Mouse (Mus musculus): ENCODE data around the gene Fars2. TPM values are rescaled to one million over a fixed set of nuclear protein-coding genes. Genes with fewer than 3 reads are reported as not detected.
A peak's percentile ranks its signal among the peaks of the same experiment; 100 is the strongest.

Gene Fars2
- polyA plus RNA-seq, 1 experiment, result 28.4 TPM

DNA sequence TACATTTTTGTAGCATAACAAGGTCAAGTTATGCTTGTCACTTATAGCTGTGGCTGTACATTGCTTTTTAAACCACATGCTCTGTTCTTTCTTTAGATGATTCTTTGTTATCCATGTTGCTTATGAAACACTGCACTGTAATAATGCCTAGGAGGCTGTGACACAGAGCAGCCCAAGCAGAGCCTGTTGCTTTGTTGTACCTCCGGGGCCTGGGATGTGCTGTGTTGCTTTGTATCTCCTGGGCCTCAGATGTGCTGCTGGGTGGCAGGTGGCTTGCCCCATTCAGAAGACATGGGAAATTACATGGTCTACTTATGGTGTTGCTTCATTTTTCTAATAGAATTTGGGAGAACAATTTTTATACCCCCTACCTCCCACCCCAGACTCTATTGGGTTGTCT is 166.9 kb downstream of the Fars2 start:
- Histone ChIP-seq H3K4me1 (ENCODE audit: control insufficient read depth, insufficient read depth, low read length) (no peaks in the 10 kb centered on the region), H3K4me3 (replicated peaks; ENCODE audit: insufficient read depth, low read depth, low read length) (no peak overlapping the region), H3K27ac (ENCODE audit: insufficient read depth, low read length) (no peak overlapping the region), H3K27me3 (ENCODE audit: control insufficient read depth, insufficient read depth, low read length) (no peaks in the 10 kb centered on the region)
- no peak for DNase-seq
- TF ChIP-seq CTCF (IDR thresholded peaks at IDR 0.05; ENCODE audit: borderline replicate concordance, insufficient read depth, low read depth, low read length) (no peak), POLR2A (IDR thresholded peaks at IDR 0.05; ENCODE audit: borderline replicate concordance, insufficient read depth, low read length) (no peak)
- WGBS, result 69% methylated on average over 1 of the region's 1 CpGs

DNA sequence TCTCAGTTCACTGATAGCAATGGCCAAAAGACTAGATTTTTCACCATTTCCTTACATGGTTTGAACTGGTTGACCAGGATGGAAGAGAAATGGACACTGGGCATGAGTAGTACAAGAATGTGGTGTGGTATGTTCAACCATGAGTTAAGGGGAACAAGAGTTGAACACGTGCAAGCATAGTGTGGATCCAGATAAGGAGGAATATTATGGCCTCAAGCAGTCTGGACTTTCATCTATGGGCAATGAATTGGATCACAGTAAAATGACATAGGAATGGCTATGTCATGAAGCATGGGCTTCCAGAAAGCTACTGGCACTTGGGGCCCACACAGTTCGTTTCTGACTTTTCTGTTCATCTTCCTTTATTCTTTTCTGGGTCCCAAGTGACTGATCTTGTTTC is 168.0 kb downstream of the Fars2 start:
- DNase-seq, result no peak
- Histone ChIP-seq H3K27me3 (ENCODE audit: control insufficient read depth, insufficient read depth, low read length) (no peaks in the 10 kb centered on the region), H3K27ac (ENCODE audit: insufficient read depth, low read length) (no peak overlapping the region), H3K4me1 (ENCODE audit: control insufficient read depth, insufficient read depth, low read length) (no peaks in the 10 kb centered on the region), H3K4me3 (replicated peaks; ENCODE audit: insufficient read depth, low read depth, low read length) (no peak overlapping the region)
- no peak for TF ChIP-seq POLR2A (IDR thresholded peaks at IDR 0.05; ENCODE audit: borderline replicate concordance, insufficient read depth, low read length)
- WGBS, result 98% methylated on average over 2 of the region's 2 CpGs

DNA sequence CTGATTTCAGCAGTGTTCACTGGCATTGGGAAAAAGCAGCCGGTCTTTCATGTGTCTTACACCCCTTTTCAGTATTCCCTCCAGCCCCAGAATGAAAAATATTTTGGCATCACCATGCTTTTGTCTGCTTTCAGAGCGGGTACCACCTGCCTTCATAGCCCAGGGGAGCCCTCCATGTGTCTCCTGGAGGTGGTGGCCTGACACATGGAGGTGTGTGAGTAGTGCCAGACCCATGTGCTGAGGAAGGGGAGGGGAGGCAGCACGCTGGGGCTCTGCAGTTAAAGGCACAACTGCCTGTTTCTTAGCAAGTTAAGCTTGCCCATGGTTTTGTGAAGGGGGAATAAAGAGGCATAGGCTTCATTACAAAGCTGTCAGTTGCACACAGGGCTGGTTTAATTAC is 176.3 kb downstream of the Fars2 start:
- TF ChIP-seq CTCF (IDR thresholded peaks at IDR 0.05; ENCODE audit: borderline replicate concordance, insufficient read depth, low read depth, low read length) (no peak), POLR2A (IDR thresholded peaks at IDR 0.05; ENCODE audit: borderline replicate concordance, insufficient read depth, low read length) (no peak)
- H3K27me3 ChIP-seq (ENCODE audit: control insufficient read depth, insufficient read depth, low read length), result no peaks in the 10 kb centered on the region
- DNase-seq, result no peak
- H3K4me3 ChIP-seq (replicated peaks; ENCODE audit: insufficient read depth, low read depth, low read length), result no peak overlapping the region
- no peak overlapping the region for H3K27ac ChIP-seq (ENCODE audit: insufficient read depth, low read length)
- WGBS, result 40% methylated on average over 3 of the region's 3 CpGs
- H3K4me1 ChIP-seq (ENCODE audit: control insufficient read depth, insufficient read depth, low read length), result peaks cover 8% of the 10 kb centered on the region; the same call in 1 of the 2 replicates

DNA sequence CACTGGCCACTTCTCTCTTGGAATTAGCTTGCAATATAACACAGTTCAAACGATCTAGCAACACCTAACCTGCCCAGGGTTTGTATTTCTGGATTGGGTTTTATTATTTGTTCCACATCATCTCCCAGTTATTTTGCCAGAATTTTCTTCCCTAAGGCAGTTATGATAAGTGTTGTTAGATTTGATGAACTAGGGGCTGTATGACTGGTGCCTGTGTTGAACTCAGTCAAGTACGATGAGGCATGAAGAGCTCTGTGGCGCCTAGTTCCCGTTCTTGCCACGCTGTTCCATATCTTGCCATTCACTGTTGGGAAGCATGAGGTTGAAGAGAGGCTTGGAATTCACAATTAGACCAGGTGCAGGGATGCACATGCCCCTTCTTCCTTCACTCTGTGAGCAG is 177.3 kb downstream of the Fars2 start:
- WGBS, result 81% methylated on average over 5 of the region's 5 CpGs
- TF ChIP-seq CTCF (IDR thresholded peaks at IDR 0.05; ENCODE audit: borderline replicate concordance, insufficient read depth, low read depth, low read length) (no peak), POLR2A (IDR thresholded peaks at IDR 0.05; ENCODE audit: borderline replicate concordance, insufficient read depth, low read length) (no peak)
- peaks cover 8% of the 10 kb centered on the region; the same call in 1 of the 2 replicates for H3K4me1 ChIP-seq (ENCODE audit: control insufficient read depth, insufficient read depth, low read length)
- DNase-seq, result no peak
- H3K27me3 ChIP-seq (ENCODE audit: control insufficient read depth, insufficient read depth, low read length), result no peaks in the 10 kb centered on the region
- H3K4me3 ChIP-seq (replicated peaks; ENCODE audit: insufficient read depth, low read depth, low read length), result no peak overlapping the region
- H3K27ac ChIP-seq (ENCODE audit: insufficient read depth, low read length), result no peak overlapping the region

DNA sequence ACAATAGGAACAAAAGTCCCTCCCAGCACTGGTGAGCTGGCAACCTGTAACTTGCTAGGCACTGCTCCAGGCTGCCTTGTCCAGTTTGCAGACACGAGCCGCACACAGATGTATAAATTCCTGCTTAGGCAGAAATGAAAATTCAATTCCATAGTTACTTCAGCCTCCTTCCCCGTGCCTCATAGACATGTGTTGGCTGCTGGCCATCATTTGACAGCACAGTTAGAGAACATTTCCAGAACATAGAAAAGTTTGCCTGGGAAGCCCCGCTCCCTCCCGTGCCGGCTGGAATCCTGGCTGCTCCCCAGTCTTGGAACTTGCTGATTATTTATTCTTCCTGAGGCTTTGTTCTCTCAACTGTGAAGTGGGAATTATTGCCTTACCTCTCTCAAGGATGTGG is 178.6 kb downstream of the Fars2 start:
- Histone ChIP-seq H3K27ac (ENCODE audit: insufficient read depth, low read length) (no peak overlapping the region), H3K27me3 (ENCODE audit: control insufficient read depth, insufficient read depth, low read length) (no peaks in the 10 kb centered on the region), H3K4me1 (ENCODE audit: control insufficient read depth, insufficient read depth, low read length) (peaks cover 8% of the 10 kb centered on the region; the same call in 1 of the 2 replicates), H3K4me3 (replicated peaks; ENCODE audit: insufficient read depth, low read depth, low read length) (no peak overlapping the region)
- TF ChIP-seq CTCF (IDR thresholded peaks at IDR 0.05; ENCODE audit: borderline replicate concordance, insufficient read depth, low read depth, low read length), result no peak
- DNase-seq, result peak in 1 of 2 experiments; percentile 12
- WGBS, result 14% methylated on average over 6 of the region's 6 CpGs

DNA sequence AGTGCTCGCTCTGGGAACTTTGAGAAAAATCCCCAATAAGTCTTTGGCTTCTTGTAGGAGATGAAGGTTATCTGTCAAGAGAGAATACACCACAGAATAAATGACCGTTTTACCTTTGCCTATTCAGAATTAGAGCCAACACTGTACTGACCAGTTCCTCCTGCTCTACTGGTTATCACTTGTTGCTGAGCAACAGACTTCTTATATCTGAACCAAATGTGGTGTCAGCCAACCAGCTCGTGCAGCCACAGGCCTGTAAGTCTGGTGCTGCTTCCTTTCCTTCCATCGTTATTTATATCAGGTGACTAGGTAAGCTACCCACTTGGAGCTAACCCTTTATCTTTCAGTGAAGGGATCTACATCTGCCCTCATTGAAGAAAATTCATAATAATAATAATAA is 179.4 kb downstream of the Fars2 start:
- no peak for DNase-seq
- Histone ChIP-seq H3K27me3 (ENCODE audit: control insufficient read depth, insufficient read depth, low read length) (no peaks in the 10 kb centered on the region), H3K4me1 (ENCODE audit: control insufficient read depth, insufficient read depth, low read length) (peaks cover 8% of the 10 kb centered on the region; the same call in 1 of the 2 replicates), H3K27ac (ENCODE audit: insufficient read depth, low read length) (no peak overlapping the region), H3K4me3 (replicated peaks; ENCODE audit: insufficient read depth, low read depth, low read length) (no peak overlapping the region)
- TF ChIP-seq POLR2A (IDR thresholded peaks at IDR 0.05; ENCODE audit: borderline replicate concordance, insufficient read depth, low read length) (no peak), CTCF (IDR thresholded peaks at IDR 0.05; ENCODE audit: borderline replicate concordance, insufficient read depth, low read depth, low read length) (no peak)
- 68% methylated on average over 4 of the region's 4 CpGs for WGBS

DNA sequence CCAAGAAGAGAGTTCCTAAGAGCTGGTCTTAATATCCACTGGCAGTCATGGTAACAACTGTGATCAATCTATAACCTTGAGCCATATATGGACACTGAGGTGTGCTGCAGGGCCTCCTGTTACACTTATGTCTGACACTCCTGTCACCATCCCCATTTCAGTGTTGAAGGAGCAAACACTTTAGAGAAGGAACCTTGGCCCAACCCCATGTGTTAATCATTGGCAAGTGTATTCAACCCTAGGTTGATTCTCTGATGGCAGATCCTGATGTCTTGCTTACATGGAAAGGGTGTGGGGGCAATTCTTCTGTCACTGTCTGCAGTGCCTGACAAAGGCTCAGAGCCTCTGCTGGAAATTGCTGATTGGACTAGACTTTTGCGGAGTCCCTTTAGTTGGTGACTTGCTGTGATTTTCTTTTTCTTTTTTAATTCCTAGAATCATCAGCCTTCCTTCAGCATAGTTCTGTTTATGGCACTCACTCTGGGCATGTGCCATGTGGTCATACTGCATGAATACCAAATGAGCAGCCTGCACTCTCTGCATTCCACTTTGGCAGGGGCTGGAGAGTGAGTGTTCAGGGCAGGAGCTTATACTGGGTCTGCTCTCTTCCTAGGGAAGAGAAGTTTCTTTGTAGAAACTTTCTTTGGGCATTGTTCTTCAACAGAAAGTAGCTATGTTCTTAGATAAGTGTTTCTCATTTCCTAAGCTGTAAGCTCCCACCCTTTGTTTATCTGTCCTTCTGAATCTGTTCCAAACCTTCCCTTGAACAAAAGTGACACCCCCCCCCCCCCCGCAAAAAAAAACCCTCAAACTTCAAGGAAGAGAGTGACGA is 181.0 kb downstream of the Fars2 start:
- no peak overlapping the region for H3K4me3 ChIP-seq (replicated peaks; ENCODE audit: insufficient read depth, low read depth, low read length)
- H3K27ac ChIP-seq (ENCODE audit: insufficient read depth, low read length), result no peak overlapping the region
- H3K4me1 ChIP-seq (ENCODE audit: control insufficient read depth, insufficient read depth, low read length), result peaks cover 8% of the 10 kb centered on the region; the same call in 1 of the 2 replicates
- 43% methylated on average over 3 of the region's 3 CpGs for WGBS
- H3K27me3 ChIP-seq (ENCODE audit: control insufficient read depth, insufficient read depth, low read length), result no peaks in the 10 kb centered on the region
- TF ChIP-seq CTCF (IDR thresholded peaks at IDR 0.05; ENCODE audit: borderline replicate concordance, insufficient read depth, low read depth, low read length) (no peak), POLR2A (IDR thresholded peaks at IDR 0.05; ENCODE audit: borderline replicate concordance, insufficient read depth, low read length) (no peak)
- no peak for DNase-seq

DNA sequence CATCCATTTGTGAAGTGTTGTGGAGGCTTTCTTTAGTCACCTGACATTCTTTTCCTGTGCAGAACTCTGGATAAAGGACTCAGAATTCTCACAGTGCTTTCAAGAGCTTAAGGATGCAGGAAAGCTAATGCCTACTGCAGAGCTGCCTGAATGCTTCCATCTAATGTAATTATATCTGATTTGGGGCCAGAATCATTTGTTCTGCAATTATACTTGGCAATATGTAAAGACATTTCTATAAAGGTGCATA is 181.5 kb downstream of the Fars2 start:
- H3K27ac ChIP-seq (ENCODE audit: insufficient read depth, low read length), result no peak overlapping the region
- no peak for DNase-seq

More for the DNA sequence above, 181.5 kb downstream of the Fars2 start:
- Histone ChIP-seq H3K4me3 (replicated peaks; ENCODE audit: insufficient read depth, low read depth, low read length) (no peak overlapping the region), H3K4me1 (ENCODE audit: control insufficient read depth, insufficient read depth, low read length) (0 out of 2 replicates have a peak, but pooled peaks cover 5% of the 10 kb centered on the region), H3K27me3 (ENCODE audit: control insufficient read depth, insufficient read depth, low read length) (no peaks in the 10 kb centered on the region)
- TF ChIP-seq POLR2A (IDR thresholded peaks at IDR 0.05; ENCODE audit: borderline replicate concordance, insufficient read depth, low read length) (no peak), CTCF (IDR thresholded peaks at IDR 0.05; ENCODE audit: borderline replicate concordance, insufficient read depth, low read depth, low read length) (no peak)
